Mouse (Mus musculus): ENCODE results near the gene Kmt5a. TPM values are rescaled to one million over a fixed set of nuclear protein-coding genes. Genes with fewer than 3 reads are reported as not detected.

Kmt5a gene
- polyA plus RNA-seq, 1 experiment from 2014 or later: 58.6 TPM

Small RNAs within 50 kb of the gene (microRNA-seq; reads per million reads assigned to microRNA genes)
- gene Gm27486: 1.1 reads per million

Other genes starting within 250 kb of the Kmt5a start
- gene Pitpnm2, start 190.2 kb upstream of the Kmt5a start, polyA plus RNA-seq (2014; fragmentation: Nextera tagmentation; extraction: Ambion mirVana): 5.1 and 7.0 TPM in 2 replicates
- gene Mphosph9, start 112.0 kb upstream of the Kmt5a start, polyA plus RNA-seq (2014; fragmentation: Nextera tagmentation; extraction: Ambion mirVana): 11.8 and 20.8 TPM in 2 replicates
- 12.5 and 13.2 TPM in 2 replicates for gene 2810006K23Rik, start 111.8 kb upstream of the Kmt5a start, polyA plus RNA-seq (2014; fragmentation: Nextera tagmentation; extraction: Ambion mirVana)
- 62.3 and 87.0 TPM in 2 replicates for gene Cdk2ap1, start 76.8 kb upstream of the Kmt5a start, polyA plus RNA-seq (2014; fragmentation: Nextera tagmentation; extraction: Ambion mirVana)
- gene Sbno1, start 13.9 kb upstream of the Kmt5a start, polyA plus RNA-seq (2014; fragmentation: Nextera tagmentation; extraction: Ambion mirVana): 66.3 and 102 TPM in 2 replicates
- gene Rilpl2, start 38.4 kb downstream of the Kmt5a start, polyA plus RNA-seq (2014; fragmentation: Nextera tagmentation; extraction: Ambion mirVana): 29.4 and 31.7 TPM in 2 replicates
- gene Snrnp35, start 43.2 kb downstream of the Kmt5a start, polyA plus RNA-seq (2014; fragmentation: Nextera tagmentation; extraction: Ambion mirVana): 12.8 and 23.8 TPM in 2 replicates
- gene Rilpl1, start 91.5 kb downstream of the Kmt5a start, polyA plus RNA-seq (2014; fragmentation: Nextera tagmentation; extraction: Ambion mirVana): 21.9 and 26.1 TPM in 2 replicates
- gene Tmed2, start 100.8 kb downstream of the Kmt5a start, polyA plus RNA-seq (2014; fragmentation: Nextera tagmentation; extraction: Ambion mirVana): 457 and 564 TPM in 2 replicates
- 14.0 and 17.3 TPM in 2 replicates for gene Ddx55, start 112.9 kb downstream of the Kmt5a start, polyA plus RNA-seq (2014; fragmentation: Nextera tagmentation; extraction: Ambion mirVana)
- gene Eif2b1, start 139.2 kb downstream of the Kmt5a start, polyA plus RNA-seq (2014; fragmentation: Nextera tagmentation; extraction: Ambion mirVana): 84.8 and 85.1 TPM in 2 replicates
- 73.7 and 79.8 TPM in 2 replicates for gene Gtf2h3, start 139.2 kb downstream of the Kmt5a start, polyA plus RNA-seq (2014; fragmentation: Nextera tagmentation; extraction: Ambion mirVana)
- gene Atp6v0a2, start 188.6 kb downstream of the Kmt5a start, polyA plus RNA-seq (2014; fragmentation: Nextera tagmentation; extraction: Ambion mirVana): 28.4 and 51.6 TPM in 2 replicates

All from kidney, embryonic 14.5 days (tissue).